Mouse (Mus musculus) gastrocnemius, postnatal 36 days (tissue): ENCODE results near the gene Olfr1326-ps1. TPM values are rescaled to one million over a fixed set of nuclear protein-coding genes. Genes with fewer than 3 reads are reported as not detected.

Experiments used
- DNase-seq, 2 experiments: peaks; one replicate each; pipeline ENCODE4 v3.0.0; 2022
- intact Hi-C: fragments of 180-260 bp; cut with DNase I; formaldehyde crosslinking; loops from one replicate; pipeline ENCODE4 v1.15.1; 2025
- long read RNA-seq, 2 experiments: library from polyadenylated mRNA; stranded (forward); transcript quantifications; one replicate each; pipeline ENCODE4 v2.0.0; 2021
- total RNA-seq, 2 experiments: library from RNA; stranded (reverse); gene quantifications; 2 replicates each; pipeline ENCODE4 v1.2.3; 2021

Gene Olfr1326-ps1
- not detected for total RNA-seq
- long read RNA-seq, experiment 1: 0 reads
- long read RNA-seq, experiment 2: 0 reads

- DNase-seq: no peak
- intact Hi-C loops: no loop called here
Measured at GRCm38 (mm10) chrX:74574788-74575187, at the start of gene Olfr1326-ps1. TSS of gene Olfr1326-ps1 (minus strand) at chrX:74574888.

GRCm38 (mm10) chrX:74592379-74592778, 17.7 kb upstream of the Olfr1326-ps1 start, which contains the start of gene Olfr1325:
TSS of gene Olfr1325 (plus strand) at chrX:74592679.
- no peak for DNase-seq
- intact Hi-C loops: no loop called here

Other genes with a start within 250 kb of the Olfr1326-ps1 start
- gene Plxna3, start 245.8 kb downstream of the Olfr1326-ps1 start, total RNA-seq: under 1 TPM; 0.46 to 0.64 TPM
- gene Lage3, start 221.3 kb downstream of the Olfr1326-ps1 start, total RNA-seq: 10 to 100 TPM; 33.8 to 36.3 TPM
- 10 to 100 TPM; 49.5 to 51.4 TPM for gene Ubl4a, start 201.7 kb downstream of the Olfr1326-ps1 start, total RNA-seq
- gene Slc10a3, start 201.5 kb downstream of the Olfr1326-ps1 start, total RNA-seq: 1 to 10 TPM; 2.1 to 2.3 TPM
- gene Fam3a, start 181.6 kb downstream of the Olfr1326-ps1 start, total RNA-seq: 10 to 100 TPM; 12.5 to 12.6 TPM
- gene Ikbkg, start 181.6 kb downstream of the Olfr1326-ps1 start, total RNA-seq: 10 to 100 TPM; 20.6 to 24.2 TPM
- gene G6pdx, start 145.7 kb downstream of the Olfr1326-ps1 start, total RNA-seq: 1 to 10 TPM; 2.9 to 3.3 TPM
- not detected for gene Gm6880, start 93.5 kb downstream of the Olfr1326-ps1 start, total RNA-seq
- not detected for gene Olfr1325, start 17.8 kb upstream of the Olfr1326-ps1 start, total RNA-seq
- gene Gm5640, start 70.7 kb upstream of the Olfr1326-ps1 start, total RNA-seq: not detected
- gene Gm6890, start 166.0 kb upstream of the Olfr1326-ps1 start, total RNA-seq: not detected